Mouse (Mus musculus): ENCODE results near the gene Gm45234.

DNA sequence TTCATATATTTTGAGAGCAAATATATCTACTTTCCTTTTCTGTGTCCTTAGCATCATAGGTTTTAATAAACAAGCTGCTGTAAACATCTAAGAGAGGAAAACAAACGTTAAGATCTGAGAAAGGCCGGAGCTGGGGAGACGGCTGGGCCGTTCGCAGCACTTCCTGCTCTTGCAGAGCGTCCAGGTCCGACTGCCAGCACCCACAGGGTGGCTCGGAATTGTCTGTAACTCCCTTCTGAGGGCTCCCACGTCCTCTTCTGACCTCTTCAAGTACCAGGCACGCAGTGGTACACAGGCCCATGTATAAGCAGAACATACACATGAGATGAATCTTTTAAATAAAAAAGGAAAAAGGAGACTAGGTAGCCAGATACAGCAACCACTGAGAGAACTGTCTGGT is 31.9 kb upstream of the Gm45234 start:
- TF ChIP-seq CTCF (conservative IDR thresholded peaks at IDR 0.05; ENCODE audit: insufficient read depth, insufficient read length, low read depth, low read length) = no peak
- TF ChIP-seq POLR2A (IDR thresholded peaks at IDR 0.05; ENCODE audit: low read depth, low read length) = no peak

Measured in kidney, adult 2 months (tissue).